Mouse (Mus musculus): ENCODE data around the gene Padi1. TPM values are rescaled to one million over a fixed set of nuclear protein-coding genes. Genes with fewer than 3 reads are reported as not detected.
A peak's percentile ranks its signal among the peaks of the same experiment; 100 is the strongest.

Gene Padi1
- polyA plus RNA-seq, 1 experiment = not detected

DNA sequence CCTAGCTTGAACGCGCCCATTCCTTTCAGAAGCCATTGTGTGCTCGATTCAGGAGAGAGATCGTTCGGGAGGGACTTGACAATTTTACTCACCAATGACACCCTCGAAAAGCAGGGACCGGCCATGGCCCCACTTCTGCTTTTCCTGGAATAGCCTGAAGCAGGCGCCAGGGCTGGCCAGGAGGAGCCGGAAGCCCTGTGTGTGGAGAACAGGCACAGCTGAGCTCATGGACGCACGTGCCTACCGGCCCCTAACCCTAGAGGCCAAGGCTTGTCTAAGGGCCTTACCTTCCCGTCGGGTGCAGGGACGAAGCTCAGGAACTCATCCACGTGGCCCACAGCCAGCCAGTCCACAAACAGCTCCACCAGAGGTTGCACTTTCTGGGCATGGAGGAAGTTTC, 54.5 kb downstream of the Padi1 start:
- Histone ChIP-seq H3K4me3 (ENCODE audit: insufficient read depth, low read length) (no peak overlapping the region), H3K4me1 (ENCODE audit: control insufficient read depth, insufficient read depth, low read length) (peaks cover 26% of the 10 kb centered on the region), H3K27ac (ENCODE audit: insufficient read depth, low read depth, low read length) (no peak overlapping the region)
- no peak for TF ChIP-seq CTCF (IDR thresholded peaks at IDR 0.05; ENCODE audit: low read depth, low read length)
- TF ChIP-seq POLR2A (IDR thresholded peaks at IDR 0.05; ENCODE audit: borderline replicate concordance, low read depth, low read length) = no peak

DNA sequence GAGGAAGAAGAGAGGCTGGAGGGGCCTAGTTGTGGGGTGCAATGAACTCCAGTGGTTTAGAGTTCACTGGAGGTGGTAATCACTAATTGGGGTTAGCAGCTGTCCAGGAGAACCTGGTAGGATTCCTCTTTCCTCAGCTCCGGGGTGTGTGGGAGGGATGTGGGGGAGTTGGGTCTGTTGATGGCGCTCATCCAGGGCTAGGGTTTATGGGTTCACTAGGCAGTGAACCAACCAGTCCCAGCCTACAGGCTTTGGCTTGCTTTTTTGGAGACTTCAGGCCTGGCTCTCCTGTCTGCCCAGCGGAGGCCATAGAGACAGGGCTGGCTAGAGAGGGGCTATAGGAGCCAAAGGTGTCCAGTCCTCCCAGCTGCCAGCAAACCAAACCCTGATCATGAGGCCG, 55.6 kb downstream of the Padi1 start:
- Histone ChIP-seq H3K27ac (ENCODE audit: insufficient read depth, low read depth, low read length) (no peak overlapping the region), H3K4me1 (ENCODE audit: control insufficient read depth, insufficient read depth, low read length) (peaks cover 26% of the 10 kb centered on the region), H3K4me3 (ENCODE audit: insufficient read depth, low read length) (no peak overlapping the region)
- no peak for TF ChIP-seq POLR2A (IDR thresholded peaks at IDR 0.05; ENCODE audit: borderline replicate concordance, low read depth, low read length)
- TF ChIP-seq CTCF (IDR thresholded peaks at IDR 0.05; ENCODE audit: low read depth, low read length) = no peak

DNA sequence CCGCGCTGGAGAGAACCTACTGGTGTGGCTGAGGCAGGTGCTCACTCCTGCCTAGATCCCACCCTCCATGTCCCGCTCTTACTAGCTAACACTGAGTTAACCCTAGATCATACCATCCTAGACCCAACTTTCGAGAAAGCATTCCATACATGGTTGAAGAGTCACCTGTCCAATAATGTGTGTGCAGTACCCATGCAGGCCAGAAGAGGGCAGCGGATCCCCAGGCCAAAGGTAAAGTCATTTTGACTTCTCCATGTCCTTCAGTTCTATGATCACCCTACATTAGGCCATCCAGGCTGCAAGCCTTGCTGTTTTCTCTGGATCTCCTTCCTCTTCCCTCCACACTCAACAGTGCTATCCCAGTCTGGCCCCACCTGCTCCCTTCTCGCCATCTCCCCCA, 56.6 kb downstream of the Padi1 start:
- no peak overlapping the region for H3K27ac ChIP-seq (ENCODE audit: insufficient read depth, low read depth, low read length)
- H3K4me3 ChIP-seq (ENCODE audit: insufficient read depth, low read length) = no peak overlapping the region
- H3K4me1 ChIP-seq (ENCODE audit: control insufficient read depth, insufficient read depth, low read length) = peaks cover 26% of the 10 kb centered on the region
- TF ChIP-seq POLR2A (IDR thresholded peaks at IDR 0.05; ENCODE audit: borderline replicate concordance, low read depth, low read length) (no peak), CTCF (IDR thresholded peaks at IDR 0.05; ENCODE audit: low read depth, low read length) (peak; percentile 62)

DNA sequence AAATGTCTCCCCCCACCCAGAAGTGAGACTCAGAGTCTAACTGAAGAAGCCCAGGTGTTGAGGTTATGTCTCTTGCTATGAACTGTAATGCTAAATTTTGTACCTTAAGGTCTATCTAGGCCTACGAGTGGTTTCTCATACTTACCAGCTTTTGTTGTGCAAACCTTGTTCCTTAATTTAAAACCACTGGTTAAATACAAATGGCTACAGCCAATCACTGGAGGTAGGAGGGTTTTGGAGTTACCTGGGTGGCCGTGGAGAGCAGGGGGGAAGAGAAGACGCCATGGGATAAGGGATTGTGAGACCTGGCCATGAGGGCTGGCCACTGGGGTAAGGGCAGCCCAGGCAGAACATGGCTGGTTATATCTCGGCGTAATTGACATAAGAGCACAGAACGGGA, 57.3 kb downstream of the Padi1 start:
- TF ChIP-seq POLR2A (IDR thresholded peaks at IDR 0.05; ENCODE audit: borderline replicate concordance, low read depth, low read length) (no peak), CTCF (IDR thresholded peaks at IDR 0.05; ENCODE audit: low read depth, low read length) (no peak)
- peaks cover 26% of the 10 kb centered on the region for H3K4me1 ChIP-seq (ENCODE audit: control insufficient read depth, insufficient read depth, low read length)
- H3K27ac ChIP-seq (ENCODE audit: insufficient read depth, low read depth, low read length) = peak overlapping the region; percentile 69
- no peak overlapping the region for H3K4me3 ChIP-seq (ENCODE audit: insufficient read depth, low read length)

DNA sequence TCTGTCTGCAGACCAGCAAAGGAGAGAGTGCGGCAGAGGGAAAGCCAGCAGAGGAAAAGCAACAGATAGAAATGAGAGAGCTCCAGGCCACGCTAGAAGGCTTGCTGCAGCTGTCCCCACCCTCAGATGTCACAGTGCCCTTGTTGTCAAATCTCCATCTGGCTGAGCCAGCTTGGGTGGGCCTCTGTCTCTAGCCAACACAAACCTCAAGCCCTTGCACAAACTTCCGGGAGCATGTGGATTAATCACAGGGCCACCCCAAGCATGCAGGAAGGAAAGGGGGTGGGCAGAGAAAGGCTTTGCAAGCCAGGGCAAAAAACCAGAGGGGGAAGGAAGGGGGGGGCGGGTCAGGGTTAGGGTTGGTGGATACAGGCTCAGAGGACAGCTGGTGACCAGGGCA, 58.2 kb downstream of the Padi1 start:
- H3K4me3 ChIP-seq (ENCODE audit: insufficient read depth, low read length) = no peak overlapping the region
- peak overlapping the region; percentile 93 for H3K27ac ChIP-seq (ENCODE audit: insufficient read depth, low read depth, low read length)
- TF ChIP-seq POLR2A (IDR thresholded peaks at IDR 0.05; ENCODE audit: borderline replicate concordance, low read depth, low read length) = no peak
- no peak for TF ChIP-seq CTCF (IDR thresholded peaks at IDR 0.05; ENCODE audit: low read depth, low read length)
- H3K4me1 ChIP-seq (ENCODE audit: control insufficient read depth, insufficient read depth, low read length) = peaks cover 28% of the 10 kb centered on the region

DNA sequence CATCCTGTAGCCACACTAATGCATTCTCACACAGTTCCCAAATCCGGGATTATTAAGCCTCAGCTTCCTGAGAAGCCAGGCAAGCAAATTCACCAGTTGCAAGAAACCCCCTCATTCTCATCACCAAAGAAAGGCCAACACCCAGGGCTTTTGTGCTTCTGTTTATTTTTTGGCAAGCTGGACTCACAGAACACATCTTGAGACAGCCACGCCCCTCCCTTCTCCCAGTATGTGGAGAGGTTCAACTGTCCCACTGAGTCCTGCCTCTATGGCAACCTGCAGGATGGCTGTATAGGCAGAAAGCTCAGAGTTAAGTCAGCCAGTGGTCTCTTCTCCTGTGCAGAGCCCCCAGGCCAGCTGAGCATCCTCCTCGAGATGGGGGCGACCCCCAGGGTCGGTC, 60.4 kb downstream of the Padi1 start:
- peaks cover 20% of the 10 kb centered on the region for H3K4me1 ChIP-seq (ENCODE audit: control insufficient read depth, insufficient read depth, low read length)
- no peak for TF ChIP-seq CTCF (IDR thresholded peaks at IDR 0.05; ENCODE audit: low read depth, low read length)
- TF ChIP-seq POLR2A (IDR thresholded peaks at IDR 0.05; ENCODE audit: borderline replicate concordance, low read depth, low read length) = no peak
- H3K27ac ChIP-seq (ENCODE audit: insufficient read depth, low read depth, low read length) = no peak overlapping the region
- H3K4me3 ChIP-seq (ENCODE audit: insufficient read depth, low read length) = no peak overlapping the region

DNA sequence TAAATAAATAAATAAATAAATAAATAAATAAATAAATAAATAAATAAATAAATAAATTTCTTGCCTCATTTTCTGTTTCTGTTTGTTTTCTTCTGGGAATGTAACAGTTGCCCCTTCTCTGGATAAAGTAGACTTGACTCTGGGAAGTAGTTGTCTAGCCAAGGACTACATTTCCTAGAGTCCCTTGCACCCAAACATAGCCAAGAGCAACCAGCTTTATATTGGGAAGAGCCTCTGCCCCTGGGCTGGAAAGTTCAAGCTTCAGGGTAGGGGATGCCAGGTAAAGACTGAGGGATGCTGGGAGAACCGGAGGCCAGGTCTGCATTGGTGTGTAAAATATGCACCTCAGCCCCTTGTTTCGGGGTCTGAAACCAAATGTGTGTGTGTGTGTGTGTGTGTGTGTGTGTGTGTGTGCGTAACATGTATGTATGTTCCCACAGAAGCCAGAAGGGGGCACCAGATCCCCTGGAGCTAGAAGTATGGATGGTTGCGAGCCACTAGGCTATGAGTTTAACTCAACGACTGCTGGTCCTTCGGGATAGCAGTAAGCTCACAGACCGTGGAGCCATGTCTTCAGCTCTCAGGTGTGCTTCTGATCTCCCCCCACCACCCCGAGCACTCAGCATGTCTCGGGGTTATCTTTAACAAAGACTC, 61.2 kb downstream of the Padi1 start:
- Histone ChIP-seq H3K4me1 (ENCODE audit: control insufficient read depth, insufficient read depth, low read length) (peaks cover 23% of the 10 kb centered on the region), H3K4me3 (ENCODE audit: insufficient read depth, low read length) (no peak overlapping the region), H3K27ac (ENCODE audit: insufficient read depth, low read depth, low read length) (no peak overlapping the region)
- no peak for TF ChIP-seq POLR2A (IDR thresholded peaks at IDR 0.05; ENCODE audit: borderline replicate concordance, low read depth, low read length)
- no peak for TF ChIP-seq CTCF (IDR thresholded peaks at IDR 0.05; ENCODE audit: low read depth, low read length)

DNA sequence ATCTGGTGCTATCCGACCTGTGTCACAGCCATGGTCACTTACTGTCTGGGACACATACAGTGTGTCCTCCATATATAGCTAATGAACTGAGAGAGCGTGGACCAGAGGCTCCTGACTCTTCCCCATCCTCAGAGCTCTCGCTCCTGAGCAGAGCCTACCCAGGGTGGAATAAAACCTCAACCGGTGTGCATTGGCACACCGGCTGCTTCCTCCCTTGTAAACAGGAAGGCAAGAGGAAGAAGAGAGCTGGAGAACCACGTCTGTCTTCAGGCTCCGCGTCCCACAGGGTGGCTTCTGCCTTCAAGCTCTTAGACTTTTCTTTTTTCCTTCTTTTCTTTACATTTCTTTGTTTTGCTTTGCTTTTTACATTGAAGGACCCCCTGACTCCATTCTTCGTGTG, 62.8 kb downstream of the Padi1 start:
- Histone ChIP-seq H3K4me1 (ENCODE audit: control insufficient read depth, insufficient read depth, low read length) (peaks cover 12% of the 10 kb centered on the region), H3K27ac (ENCODE audit: insufficient read depth, low read depth, low read length) (no peak overlapping the region), H3K4me3 (ENCODE audit: insufficient read depth, low read length) (no peak overlapping the region)
- TF ChIP-seq CTCF (IDR thresholded peaks at IDR 0.05; ENCODE audit: low read depth, low read length) = no peak

DNA sequence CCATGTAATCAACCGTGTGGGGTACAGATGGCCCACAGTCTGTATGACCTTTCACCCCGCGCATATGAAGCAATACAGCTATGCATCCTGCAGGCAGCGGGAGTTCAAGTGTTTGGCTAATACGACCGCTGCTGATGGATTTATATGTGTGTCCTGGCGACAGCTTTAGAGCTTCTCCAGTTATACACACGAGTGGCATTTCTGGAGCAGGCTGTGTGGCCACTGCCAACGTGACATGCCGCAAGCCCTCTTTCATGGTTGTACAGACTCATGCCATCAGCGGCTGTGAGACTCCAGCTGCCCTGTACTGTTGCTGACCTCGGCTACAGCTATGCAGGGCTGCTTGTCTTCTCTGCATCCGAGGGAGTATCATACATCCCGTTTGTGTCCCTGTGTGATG, 65.1 kb downstream of the Padi1 start:
- no peak overlapping the region for H3K27ac ChIP-seq (ENCODE audit: insufficient read depth, low read depth, low read length)
- H3K4me3 ChIP-seq (ENCODE audit: insufficient read depth, low read length) = no peak overlapping the region
- H3K4me1 ChIP-seq (ENCODE audit: control insufficient read depth, insufficient read depth, low read length) = peaks cover 5% of the 10 kb centered on the region
- no peak for TF ChIP-seq POLR2A (IDR thresholded peaks at IDR 0.05; ENCODE audit: borderline replicate concordance, low read depth, low read length)
- no peak for TF ChIP-seq CTCF (IDR thresholded peaks at IDR 0.05; ENCODE audit: low read depth, low read length)

DNA sequence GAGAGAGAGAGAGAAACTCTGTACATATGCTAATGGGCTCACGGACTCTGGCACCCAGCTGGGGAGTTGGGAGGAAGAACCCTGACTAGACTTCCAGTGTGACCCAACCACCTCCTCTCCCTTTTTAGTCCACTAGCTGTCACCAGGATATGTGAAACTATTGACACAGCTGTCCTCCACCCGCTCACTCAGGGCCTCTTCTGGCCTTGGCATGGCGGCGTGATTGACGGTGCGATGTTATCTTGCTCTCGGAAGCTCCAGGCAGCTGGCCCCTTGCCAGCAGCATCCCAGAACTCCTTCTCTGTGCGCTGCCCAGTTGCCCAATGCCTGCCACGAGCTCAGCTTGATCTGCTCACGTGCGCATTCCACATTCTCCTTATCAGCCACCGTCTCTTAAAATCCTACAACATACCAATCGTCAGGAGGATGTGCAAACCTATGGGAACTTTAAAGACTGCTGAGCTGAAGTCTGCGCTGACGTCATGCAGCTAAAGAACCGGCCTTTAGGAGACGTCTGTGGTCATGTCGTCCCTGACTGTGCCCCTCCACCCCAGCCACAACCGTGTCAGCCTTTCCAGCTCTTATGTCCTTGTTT, 65.7 kb downstream of the Padi1 start:
- Histone ChIP-seq H3K27ac (ENCODE audit: insufficient read depth, low read depth, low read length) (no peak overlapping the region), H3K4me1 (ENCODE audit: control insufficient read depth, insufficient read depth, low read length) (peaks cover 5% of the 10 kb centered on the region), H3K4me3 (ENCODE audit: insufficient read depth, low read length) (no peak overlapping the region)
- TF ChIP-seq POLR2A (IDR thresholded peaks at IDR 0.05; ENCODE audit: borderline replicate concordance, low read depth, low read length) (no peak), CTCF (IDR thresholded peaks at IDR 0.05; ENCODE audit: low read depth, low read length) (no peak)
